Mouse (Mus musculus) regulatory T cell (primary cell): ENCODE measurements around the gene Mybbp1a.

ENCODE experiments used
- in situ Hi-C: fragments of 300-600 bp; cut with MboI, MseI; formaldehyde crosslinking; loops from one replicate; pipeline ENCODE4 v1.15.1; 2025; ENCODE audit warnings: high pct_unique_total_duplicates

Mybbp1a gene

DNA sequence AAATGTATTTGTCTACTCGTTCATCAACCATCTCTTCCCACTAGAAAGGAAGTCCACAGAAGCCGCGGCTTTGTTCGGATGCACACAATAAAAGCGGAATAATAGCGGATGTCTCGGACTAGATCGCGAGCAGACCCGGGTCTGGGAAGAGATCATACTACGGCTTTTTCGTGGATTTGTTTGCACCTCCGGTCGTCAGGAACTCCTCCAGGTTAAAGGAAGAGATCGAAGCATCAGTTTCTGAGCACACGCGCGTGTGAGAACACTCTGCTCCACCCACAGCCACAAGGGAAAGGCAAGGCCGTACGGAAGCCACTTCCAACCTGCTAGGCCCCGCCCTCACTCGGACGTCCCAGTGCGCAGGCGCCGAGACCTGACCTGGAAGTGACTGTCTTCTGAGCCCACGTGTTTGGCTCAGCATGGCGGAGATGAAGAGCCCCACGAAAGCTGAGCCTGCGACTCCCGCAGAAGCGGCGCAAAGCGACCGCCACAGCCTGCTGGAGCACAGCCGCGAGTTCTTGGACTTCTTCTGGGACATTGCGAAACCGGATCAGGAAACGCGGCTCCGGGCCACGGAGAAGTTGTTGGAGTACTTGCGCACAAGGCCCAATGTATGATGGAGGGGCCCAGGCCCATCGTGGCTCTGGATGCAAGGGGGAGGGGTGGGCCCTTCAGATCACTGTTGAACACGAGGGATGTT is at the start of gene Mybbp1a:
Mybbp1a (plus strand) TSS at position 391 of the 700 bp plus-strand sequence.
- in situ Hi-C loops: loop anchor here (5.0 to 25.0 kb wide), 2 partner anchors 261 to 1429 kb away; partner anchors contain the start of genes Derl2, Dhx33 and Mis12

DNA sequence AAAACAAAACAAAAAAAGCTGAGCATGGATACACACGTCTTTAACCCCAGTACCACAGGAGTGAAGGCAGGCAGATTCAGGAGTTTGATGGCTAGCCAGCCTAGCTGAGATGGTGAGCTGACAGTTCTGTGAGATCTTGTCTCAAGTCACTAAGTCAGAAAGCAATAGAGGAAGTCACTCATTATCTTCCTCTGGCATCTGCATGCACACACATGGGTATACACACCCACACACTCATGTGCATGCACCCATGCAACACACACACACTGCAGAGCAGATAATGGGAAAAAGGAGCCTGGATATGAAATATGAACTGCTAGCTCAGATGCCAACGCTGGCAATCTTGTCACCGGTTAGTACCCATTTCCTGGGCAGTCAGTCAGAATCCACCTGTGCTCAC is 47.9 kb upstream of the Mybbp1a start:
- in situ Hi-C loops: no loop called here

GRCm38 (mm10) chr11:72393669-72394068 is 47.5 kb upstream of the Mybbp1a start:
- in situ Hi-C loops: no loop called here

- in situ Hi-C loops: no loop called here
Measured at GRCm38 (mm10) chr11:72394694-72395093, 46.5 kb upstream of the Mybbp1a start.

DNA sequence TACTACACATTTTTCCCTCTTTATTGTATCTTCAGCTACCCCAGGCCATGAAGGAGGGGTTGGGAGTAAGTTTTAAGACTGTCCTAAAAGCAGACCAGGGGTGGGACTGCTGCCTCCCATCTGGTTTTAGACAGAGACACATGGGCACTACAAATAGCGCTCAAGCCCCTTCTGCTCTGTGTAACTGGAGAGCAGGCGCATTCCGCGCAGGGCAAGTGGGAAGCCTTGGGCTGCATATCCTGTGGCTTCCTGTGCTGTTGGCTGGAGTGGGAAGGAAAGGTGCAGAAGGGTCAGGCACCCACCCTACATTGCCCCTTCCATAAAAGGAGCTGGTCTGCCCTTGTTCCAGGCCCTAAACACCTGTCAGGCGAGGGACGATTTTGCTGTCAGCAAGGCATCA is 45.5 kb upstream of the Mybbp1a start:
- in situ Hi-C loops: no loop called here

DNA sequence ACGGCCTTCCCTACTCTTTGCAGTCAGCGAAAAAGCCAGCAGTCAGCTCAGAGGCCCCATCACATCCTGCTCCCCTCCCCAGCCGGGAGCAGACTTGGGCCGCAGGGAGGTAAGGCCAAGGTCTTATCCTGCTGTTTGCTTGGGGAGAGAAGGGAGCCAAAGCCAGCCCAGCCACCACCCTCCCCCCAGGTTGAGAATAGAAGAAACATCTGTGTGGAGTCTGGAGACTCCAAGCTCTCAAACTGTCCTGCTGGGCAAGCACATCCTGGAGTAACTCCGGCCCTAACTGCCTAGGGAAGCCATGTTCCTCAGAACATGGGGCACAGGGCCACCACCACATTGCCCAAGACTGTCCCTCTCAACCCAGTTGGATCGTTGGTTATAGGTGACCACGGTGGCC is 44.5 kb upstream of the Mybbp1a start:
- in situ Hi-C loops: no loop called here

DNA sequence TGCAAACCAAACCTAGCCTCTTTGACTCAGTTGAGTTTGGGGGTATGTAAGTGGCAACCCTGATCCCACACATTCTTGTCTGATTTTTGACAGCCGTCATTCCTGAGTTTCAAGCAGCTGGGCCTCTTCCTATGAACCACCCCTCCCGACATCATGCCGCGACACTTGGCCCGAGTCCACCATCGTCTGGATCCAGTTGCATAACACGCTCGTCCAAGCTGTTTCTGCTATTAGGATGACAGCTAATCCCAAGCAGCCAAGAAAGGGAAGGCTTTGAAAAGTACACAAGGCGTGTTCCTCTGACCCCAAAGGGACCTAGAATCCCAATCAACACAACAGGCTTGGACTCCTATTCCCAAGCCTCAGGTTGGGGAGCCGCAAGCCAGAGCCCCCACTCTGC is 44.1 kb upstream of the Mybbp1a start:
- in situ Hi-C loops: no loop called here

GRCm38 (mm10) chr11:72397811-72398525 is 43.2 kb upstream of the Mybbp1a start:
- in situ Hi-C loops: no loop called here

- in situ Hi-C loops: no loop called here
Measured at GRCm38 (mm10) chr11:72401068-72401467, 40.1 kb upstream of the Mybbp1a start.

GRCm38 (mm10) chr11:72402017-72402416 is 39.1 kb upstream of the Mybbp1a start:
- in situ Hi-C loops: no loop called here

DNA sequence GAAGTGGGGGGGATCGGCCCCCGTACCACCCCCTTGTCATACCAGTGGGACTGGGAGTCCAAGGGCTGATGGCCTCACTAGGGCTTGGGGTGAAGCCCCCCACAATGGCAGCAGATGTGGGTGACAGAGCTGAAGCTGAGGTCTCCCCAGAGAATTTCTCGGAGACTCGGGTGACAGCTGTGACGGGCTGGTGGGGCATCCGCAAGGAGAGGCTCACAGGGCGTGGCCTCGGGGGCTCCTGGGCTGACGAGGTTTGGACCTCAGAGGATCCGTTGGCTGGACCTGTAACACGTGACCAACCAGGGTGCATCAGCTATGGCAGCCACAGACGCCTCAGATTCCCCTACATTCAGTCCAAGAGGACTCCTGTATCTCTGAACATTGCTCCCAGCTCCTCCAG is 38.2 kb upstream of the Mybbp1a start:
- in situ Hi-C loops: no loop called here

- in situ Hi-C loops: no loop called here
Measured at GRCm38 (mm10) chr11:72405532-72405931, 35.6 kb upstream of the Mybbp1a start.

GRCm38 (mm10) chr11:72406079-72406675 is 35.0 kb upstream of the Mybbp1a start:
- in situ Hi-C loops: no loop called here

DNA sequence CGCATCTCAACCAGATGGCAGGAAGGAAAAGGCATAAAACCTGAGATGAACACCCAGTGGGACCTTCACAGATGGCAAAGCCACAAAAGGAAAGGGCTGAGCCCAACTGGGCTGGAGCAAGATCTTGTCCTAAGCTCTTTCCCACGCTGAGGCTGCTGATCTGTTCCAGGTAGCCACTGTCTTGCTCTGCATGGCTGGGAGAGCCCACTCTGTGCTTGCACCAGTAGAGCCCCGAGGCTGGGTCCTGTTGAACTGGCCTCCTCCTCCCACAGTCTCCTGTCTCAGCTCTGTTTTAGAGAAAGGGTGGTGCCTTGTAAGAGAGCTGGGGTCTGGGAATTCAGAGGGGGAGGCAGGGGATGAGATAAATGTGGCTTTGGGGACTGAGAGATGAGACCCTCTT is 34.1 kb upstream of the Mybbp1a start:
- in situ Hi-C loops: no loop called here

- in situ Hi-C loops: no loop called here
Measured at GRCm38 (mm10) chr11:72407574-72407973, 33.6 kb upstream of the Mybbp1a start.

DNA sequence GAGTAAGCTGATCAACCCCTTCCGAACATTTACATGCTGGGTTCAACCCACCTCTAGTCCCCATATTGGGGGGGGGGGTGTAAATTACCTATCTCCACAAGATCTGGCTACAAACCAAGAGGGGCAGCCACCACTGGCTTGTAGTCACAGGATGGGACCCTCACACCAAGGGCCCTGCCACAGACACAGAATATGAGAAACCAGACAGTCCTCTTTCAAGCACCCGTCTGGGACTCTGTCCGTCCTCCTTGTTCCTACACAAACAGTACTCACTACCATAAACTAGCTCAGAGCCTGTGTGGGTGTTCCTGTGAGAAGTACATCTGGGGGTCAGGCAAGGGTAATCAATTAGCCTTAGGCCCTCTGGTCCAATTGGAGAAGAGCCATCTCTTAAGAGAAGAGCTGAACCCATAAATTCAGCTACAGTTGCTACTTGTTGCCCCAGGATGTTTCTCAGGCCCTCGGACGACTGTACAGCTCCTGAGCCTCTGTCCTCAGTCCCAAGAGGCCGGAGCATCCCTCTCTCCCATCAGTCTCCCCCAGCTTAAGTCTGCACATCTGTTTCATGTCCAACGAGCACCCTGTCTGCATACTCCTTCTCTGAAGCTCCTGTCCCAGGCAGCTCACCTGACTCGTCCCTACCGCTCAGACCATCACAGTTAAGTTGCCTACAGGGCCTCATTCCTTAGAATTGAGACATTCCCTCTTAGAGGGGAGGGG is 32.5 kb upstream of the Mybbp1a start:
- in situ Hi-C loops: no loop called here

DNA sequence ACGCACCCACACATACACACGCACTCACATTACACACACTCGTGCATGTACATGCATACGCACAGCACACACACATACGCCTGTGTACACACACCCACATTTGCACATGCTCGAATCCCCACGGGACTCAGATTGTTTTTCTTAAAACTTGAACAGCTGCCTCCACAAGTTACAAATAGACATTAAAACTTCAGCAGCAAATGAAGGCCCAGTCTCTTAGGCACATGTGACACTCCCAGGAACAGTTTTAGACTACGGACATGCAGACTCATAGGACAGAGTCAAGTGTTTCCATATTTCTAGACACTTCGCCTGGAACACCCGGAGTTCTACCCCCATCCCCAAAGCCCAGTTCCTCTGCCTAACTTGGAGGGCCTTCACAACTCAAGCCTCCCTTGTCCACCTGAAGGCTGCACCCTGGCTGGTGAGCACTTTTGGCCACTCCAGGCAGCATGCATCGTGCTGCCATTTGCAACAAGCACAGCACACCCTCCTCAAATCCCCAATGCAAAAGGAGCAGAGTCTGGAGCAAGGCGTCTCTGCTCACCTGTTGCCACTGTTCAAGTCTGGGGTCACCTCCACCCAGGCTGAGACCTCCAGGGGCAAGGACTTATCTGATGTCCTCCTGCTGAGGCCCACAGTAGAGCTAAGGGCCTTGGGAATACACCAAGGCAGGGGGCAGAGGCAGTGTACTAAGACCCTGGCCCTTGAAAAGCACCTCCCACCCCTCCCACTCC is 31.3 kb upstream of the Mybbp1a start:
- in situ Hi-C loops: no loop called here

GRCm38 (mm10) chr11:72410521-72411092 is 30.5 kb upstream of the Mybbp1a start:
- in situ Hi-C loops: no loop called here

GRCm38 (mm10) chr11:72411093-72411921 is 29.8 kb upstream of the Mybbp1a start, which contains the start of gene Smtnl2:
Gene Smtnl2 (minus strand): TSS chr11:72411713.
- in situ Hi-C loops: no loop called here

- in situ Hi-C loops: no loop called here
Measured at GRCm38 (mm10) chr11:72411945-72412344, 29.2 kb upstream of the Mybbp1a start.
